Mouse (Mus musculus): ENCODE data around the gene Samt1. TPM values are rescaled to one million over a fixed set of nuclear protein-coding genes. Genes with fewer than 3 reads are reported as not detected.

The Samt1 gene
- polyA plus RNA-seq (2012; rRNA removed; ENCODE audit: low replicate concordance), result not detected in 2 replicates

DNA sequence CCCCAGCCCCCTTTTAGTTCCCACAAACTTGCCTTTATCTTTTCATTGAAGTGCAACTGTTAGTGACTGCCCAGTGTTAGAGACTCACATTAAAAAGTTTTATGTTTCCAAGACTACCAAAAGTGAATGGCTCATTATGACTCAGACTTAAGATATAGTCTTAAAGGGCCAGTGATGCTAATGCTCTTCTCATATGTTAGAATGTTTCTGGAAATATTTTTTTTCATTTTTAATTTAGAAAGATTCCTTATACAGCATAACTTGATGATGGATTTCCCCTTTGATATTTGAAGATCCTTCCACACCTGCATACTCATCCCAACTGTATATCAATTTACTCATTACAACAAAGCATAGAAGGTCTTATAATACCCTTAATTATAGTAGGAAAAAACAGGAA is at the start of gene Samt1:
Gene Samt1, minus strand, starts transcription at position 101 of the 400 bp plus-strand sequence.

DNA sequence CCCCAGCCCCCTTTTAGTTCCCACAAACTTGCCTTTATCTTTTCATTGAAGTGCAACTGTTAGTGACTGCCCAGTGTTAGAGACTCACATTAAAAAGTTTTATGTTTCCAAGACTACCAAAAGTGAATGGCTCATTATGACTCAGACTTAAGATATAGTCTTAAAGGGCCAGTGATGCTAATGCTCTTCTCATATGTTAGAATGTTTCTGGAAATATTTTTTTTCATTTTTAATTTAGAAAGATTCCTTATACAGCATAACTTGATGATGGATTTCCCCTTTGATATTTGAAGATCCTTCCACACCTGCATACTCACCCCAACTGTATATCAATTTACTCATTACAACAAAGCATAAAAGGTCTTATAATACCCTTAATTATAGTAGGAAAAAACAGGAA is 42.5 kb upstream of the Samt1 start, which contains the start of gene Gm10057:
Gene Gm10057, minus strand, starts transcription at position 101 of the 400 bp plus-strand sequence.

DNA sequence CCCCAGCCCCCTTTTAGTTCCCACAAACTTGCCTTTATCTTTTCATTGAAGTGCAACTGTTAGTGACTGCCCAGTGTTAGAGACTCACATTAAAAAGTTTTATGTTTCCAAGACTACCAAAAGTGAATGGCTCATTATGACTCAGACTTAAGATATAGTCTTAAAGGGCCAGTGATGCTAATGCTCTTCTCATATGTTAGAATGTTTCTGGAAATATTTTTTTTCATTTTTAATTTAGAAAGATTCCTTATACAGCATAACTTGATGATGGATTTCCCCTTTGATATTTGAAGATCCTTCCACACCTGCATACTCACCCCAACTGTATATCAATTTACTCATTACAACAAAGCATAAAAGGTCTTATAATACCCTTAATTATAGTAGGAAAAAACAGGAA is 21.3 kb upstream of the Samt1 start, which contains the start of gene 4921511M17Rik:
Gene 4921511M17Rik, minus strand, starts transcription at position 101 of the 400 bp plus-strand sequence.

Other genes starting within 250 kb of the Samt1 start
- gene Spin2c, start 180.4 kb downstream of the Samt1 start, polyA plus RNA-seq (2012; rRNA removed; ENCODE audit: low replicate concordance), result 0.09 TPM in 1 of 2 replicates, not detected in the other
- not detected in 2 replicates for gene 4921511M17Rik, start 21.2 kb upstream of the Samt1 start, polyA plus RNA-seq (2012; rRNA removed; ENCODE audit: low replicate concordance)
- gene Gm10057, start 42.4 kb upstream of the Samt1 start, polyA plus RNA-seq (2012; rRNA removed; ENCODE audit: low replicate concordance), result not detected in 2 replicates
- not detected in 2 replicates for gene Gm15140, start 108.0 kb upstream of the Samt1 start, polyA plus RNA-seq (2012; rRNA removed; ENCODE audit: low replicate concordance)

All from duodenum, adult 2 months (tissue).